Mouse (Mus musculus) E14TG2a.4 (cell line): ENCODE data around the gene Dnah6.

Source experiments
- CTCF ChIP-seq: conservative IDR thresholded peaks from 2 replicates; pipeline ENCODE4 v1.5.1; 2014; ENCODE audit warnings: low read length
- NANOG ChIP-seq: IDR thresholded peaks from 2 replicates; pipeline ENCODE4 v1.6.1; 2014; ENCODE audit warnings: borderline replicate concordance, low read length, mixed read lengths

DNA sequence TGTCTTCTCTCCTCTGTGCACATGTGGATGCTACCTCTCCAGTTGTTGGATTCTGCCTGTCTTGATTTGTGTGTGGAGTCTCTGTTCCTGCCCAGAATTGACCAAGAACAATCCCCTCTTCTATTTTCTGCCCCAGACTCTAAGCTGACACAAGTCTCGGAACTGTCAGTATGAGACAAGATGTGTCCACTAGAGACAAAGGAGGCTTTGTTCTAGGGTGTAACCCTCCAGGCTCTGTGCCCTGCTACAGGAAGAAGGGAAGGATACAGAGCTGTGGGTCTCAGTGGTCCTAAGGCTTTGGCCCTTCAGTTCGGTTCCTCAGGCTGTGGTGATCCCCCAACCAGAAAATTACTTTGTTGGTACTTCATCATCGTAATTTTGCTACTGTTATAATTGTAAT, 251.7 kb downstream of the Dnah6 start:
- TF ChIP-seq CTCF (no peak), NANOG (no peak)
